Mouse (Mus musculus): ENCODE data around the gene Actn4.

- no peak for TF ChIP-seq CTCF (IDR thresholded peaks at IDR 0.05; ENCODE audit: extremely low read depth, insufficient read depth, insufficient read length, insufficient replicate concordance)
- no peak for TF ChIP-seq POLR2A (IDR thresholded peaks at IDR 0.05; ENCODE audit: low read depth, low read length)
These were observed 81.6 kb downstream of the Actn4 start for GRCm38 (mm10) chr7:28880554-28880953.
